Mouse (Mus musculus) small intestine, adult 2 months (tissue): ENCODE results near the gene Mkrn1. TPM values are rescaled to one million over a fixed set of nuclear protein-coding genes. Genes with fewer than 3 reads are reported as not detected.
A peak's percentile ranks its signal among the peaks of the same experiment; 100 is the strongest.

Source experiments
- H3K27ac ChIP-seq: fragments of 200-500 bp; 2 replicates; pipeline ENCODE4 v1.5.1; 2012; ENCODE audit warnings: low read depth, low read length, control low read depth, inconsistent platforms; ENCODE audit not compliant: insufficient read depth
- H3K27me3 ChIP-seq: fragments of 200-500 bp; 2 replicates; pipeline ENCODE4 v1.6.1; 2012; ENCODE audit warnings: mild to moderate bottlenecking, moderate library complexity, low read length, inconsistent platforms; ENCODE audit not compliant: control insufficient read depth, insufficient read depth
- H3K36me3 ChIP-seq: fragments of 200-500 bp; 2 replicates; pipeline ENCODE4 v1.6.1; 2012; ENCODE audit warnings: mild to moderate bottlenecking, low read length, control low read depth, inconsistent platforms; ENCODE audit not compliant: control insufficient read depth, insufficient read depth
- H3K4me1 ChIP-seq: fragments of 200-500 bp; 2 replicates; pipeline ENCODE4 v1.6.1; 2012; ENCODE audit warnings: low read length, inconsistent platforms, mixed read lengths; ENCODE audit not compliant: control insufficient read depth, insufficient read depth, insufficient read length
- H3K4me3 ChIP-seq: fragments of 200-500 bp; 2 replicates; pipeline ENCODE4 v1.5.1; 2012; ENCODE audit warnings: low read depth, mild to moderate bottlenecking, control low read depth, inconsistent platforms, low read length, moderate library complexity
- CTCF ChIP-seq: fragments of 200-500 bp; IDR thresholded peaks from 2 replicates; pipeline ENCODE4 v1.5.1; 2012; ENCODE audit warnings: low read depth, mild to moderate bottlenecking, control low read depth, inconsistent platforms, low read length, moderate library complexity, mixed read lengths; ENCODE audit not compliant: insufficient replicate concordance, insufficient read length; ENCODE audit errors: extremely low read depth
- POLR2A ChIP-seq: fragments of 200-500 bp; IDR thresholded peaks from 2 replicates; pipeline ENCODE4 v1.6.1; 2012; ENCODE audit warnings: low read depth, mild to moderate bottlenecking, control low read depth, inconsistent platforms, low read length, moderate library complexity
- WGBS: fragments of 180-500 bp; shearing (Covaris S2); methylation state at CpG from one replicate; pipeline ENCODE4 v1.1.7; 2018; 5-methylcytosine and 5-hydroxymethylcytosine counted together
- polyA plus RNA-seq: library from polyadenylated mRNA; depleted of rRNA; stranded (reverse); fragments of >200 nt; gene quantifications from 2 replicates; pipeline ENCODE4 v1.2.3, GENCODE M21; 2012

Gene Mkrn1
- polyA plus RNA-seq, 1 experiment, result 124 TPM

DNA sequence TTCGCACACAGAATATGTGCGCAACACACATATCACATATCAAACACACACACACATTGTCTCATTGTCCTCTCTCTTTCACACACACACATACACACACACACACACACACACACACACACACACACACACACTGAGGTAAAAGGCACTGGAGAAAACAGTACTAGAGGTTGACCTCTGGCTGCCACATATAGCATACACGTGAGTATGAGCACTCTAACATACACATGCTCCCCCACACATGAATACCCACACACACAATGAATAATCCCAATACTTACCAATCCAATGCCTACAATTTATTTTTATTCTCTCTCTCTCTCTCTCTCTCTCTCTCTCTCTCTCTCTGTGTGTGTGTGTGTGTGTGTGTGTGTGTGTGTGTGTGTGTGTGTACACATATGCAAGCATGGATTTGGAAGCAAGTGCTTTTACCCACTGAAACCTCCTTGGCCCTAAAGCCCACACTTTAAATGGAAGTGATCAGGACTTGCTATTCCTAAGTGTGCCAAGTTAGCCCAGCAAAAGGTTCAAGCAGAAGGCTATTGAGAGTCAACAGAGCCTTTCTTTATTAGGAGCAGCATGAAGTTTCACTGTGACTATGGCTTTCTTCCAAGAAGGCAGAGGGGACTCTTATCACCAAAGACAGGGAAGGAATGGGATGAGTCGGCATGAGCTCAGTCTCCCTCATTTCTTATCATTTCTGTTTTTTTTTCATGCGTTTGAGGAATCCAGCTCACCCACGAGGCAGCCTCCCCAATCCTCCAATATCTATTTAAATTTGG is 8.9 kb upstream of the Mkrn1 start:
- 57% methylated on average over 6 of the region's 6 CpGs for WGBS
- H3K27me3 ChIP-seq, result no peaks in the 10 kb centered on the region

GRCm38 (mm10) chr6:39427276-39428003 is 7.2 kb upstream of the Mkrn1 start:
- WGBS, result 37% methylated on average over 4 of the region's 4 CpGs
- Histone ChIP-seq H3K36me3 (no peaks in the 10 kb centered on the region), H3K4me3 (no peak overlapping the region), H3K4me1 (peaks cover 18% of the 10 kb centered on the region; the same call in 1 of the 2 replicates), H3K27ac (peak overlapping the region; percentile 72), H3K27me3 (no peaks in the 10 kb centered on the region)
- TF ChIP-seq CTCF (no peak), POLR2A (no peak)

More for the DNA sequence above, 8.9 kb upstream of the Mkrn1 start:
- no peak overlapping the region for H3K4me3 ChIP-seq
- no peaks in the 10 kb centered on the region for H3K36me3 ChIP-seq
- TF ChIP-seq CTCF (no peak), POLR2A (no peak)
- H3K4me1 ChIP-seq, result peaks cover 23% of the 10 kb centered on the region; the same call in 1 of the 2 replicates
- 0 out of 2 replicates have a peak overlapping the region, but pooled peaks have one; percentile 3 for H3K27ac ChIP-seq

- Histone ChIP-seq H3K4me1 (peaks cover 18% of the 10 kb centered on the region; the same call in 1 of the 2 replicates), H3K27ac (peak overlapping the region; percentile 83), H3K4me3 (no peak overlapping the region), H3K36me3 (no peaks in the 10 kb centered on the region), H3K27me3 (no peaks in the 10 kb centered on the region)
- 60% methylated on average over 4 of the region's 4 CpGs for WGBS
- TF ChIP-seq CTCF (no peak), POLR2A (no peak)
These were observed 6.5 kb upstream of the Mkrn1 start for GRCm38 (mm10) chr6:39426725-39427124.

DNA sequence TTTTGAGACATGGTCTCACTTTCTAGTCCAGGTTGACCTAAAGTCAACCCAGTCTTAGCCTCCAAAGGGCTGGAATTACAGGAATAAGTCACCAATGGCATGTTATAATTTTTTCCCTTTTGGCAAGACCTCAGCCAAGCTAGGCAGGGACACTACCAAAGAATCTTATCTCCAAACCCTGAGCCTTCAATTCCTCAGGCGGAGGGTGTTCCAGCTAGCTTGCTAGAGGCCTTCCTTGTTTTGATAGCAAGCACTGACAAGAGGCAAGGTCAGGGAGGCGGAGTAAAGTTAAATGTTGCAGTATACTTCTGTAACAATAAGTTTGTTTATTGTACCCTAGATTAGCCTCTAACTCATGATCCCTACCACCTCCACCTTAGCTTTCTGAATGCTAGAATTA is 4.9 kb upstream of the Mkrn1 start:
- WGBS, result 26% methylated on average over 2 of the region's 2 CpGs

DNA sequence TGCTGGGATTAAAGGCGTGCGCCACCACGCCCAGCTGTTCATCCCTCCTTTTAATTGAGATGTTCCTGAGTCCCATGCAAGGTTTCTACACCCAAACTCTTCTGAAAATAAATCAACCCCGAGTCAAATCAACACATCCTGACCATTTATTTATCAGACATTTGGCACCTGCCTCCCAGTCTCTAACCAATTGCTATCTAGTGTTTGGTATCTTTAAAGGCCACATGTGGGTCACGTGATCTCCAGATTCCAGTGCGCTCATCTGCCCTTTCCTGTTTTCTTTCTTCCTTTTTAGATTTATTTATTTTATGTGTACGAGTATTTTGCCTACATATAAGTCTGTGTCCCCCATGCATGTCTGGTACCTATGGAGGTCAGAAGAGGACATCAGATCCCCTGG is 3.4 kb upstream of the Mkrn1 start:
- Histone ChIP-seq H3K4me3 (no peak overlapping the region), H3K27me3 (no peaks in the 10 kb centered on the region), H3K4me1 (peaks cover 18% of the 10 kb centered on the region; the same call in 1 of the 2 replicates), H3K27ac (no peak overlapping the region), H3K36me3 (no peaks in the 10 kb centered on the region)
- 87% methylated on average over 7 of the region's 7 CpGs for WGBS
- TF ChIP-seq CTCF, result no peak
- TF ChIP-seq POLR2A, result no peak

More for the DNA sequence above, 4.9 kb upstream of the Mkrn1 start:
- no peaks in the 10 kb centered on the region for H3K27me3 ChIP-seq
- peak overlapping the region; percentile 66 for H3K27ac ChIP-seq
- H3K4me3 ChIP-seq, result no peak overlapping the region
- H3K4me1 ChIP-seq, result peaks cover 24% of the 10 kb centered on the region; the same call in 1 of the 2 replicates
- no peak for TF ChIP-seq POLR2A
- TF ChIP-seq CTCF, result no peak
- H3K36me3 ChIP-seq, result no peaks in the 10 kb centered on the region

DNA sequence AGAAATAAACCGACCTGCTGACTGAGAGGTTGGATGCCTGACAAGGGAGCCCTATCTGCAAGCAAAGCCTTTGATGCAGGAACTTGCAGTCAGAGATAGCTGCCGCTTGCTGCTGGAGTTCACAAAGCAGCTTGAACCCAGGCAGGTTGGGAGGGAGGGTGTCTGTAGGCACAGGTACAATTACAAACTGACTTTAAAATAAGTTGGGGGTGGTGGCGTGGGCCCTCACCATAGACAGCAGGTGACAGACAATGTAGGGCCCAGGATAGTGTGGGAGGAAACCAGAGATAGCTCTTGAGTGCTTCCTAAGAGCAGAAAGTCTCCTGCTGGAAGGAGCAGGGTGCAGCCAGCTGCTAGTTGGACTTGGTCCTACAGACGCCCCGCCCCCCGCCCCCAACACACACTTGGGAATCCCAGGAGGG is 2.9 kb upstream of the Mkrn1 start:
- no peaks in the 10 kb centered on the region for H3K27me3 ChIP-seq
- TF ChIP-seq CTCF (no peak), POLR2A (no peak)
- peaks cover 17% of the 10 kb centered on the region; the same call in 1 of the 2 replicates for H3K4me1 ChIP-seq
- no peaks in the 10 kb centered on the region for H3K36me3 ChIP-seq
- WGBS, result 51% methylated on average over 6 of the region's 6 CpGs
- H3K4me3 ChIP-seq, result no peak overlapping the region
- H3K27ac ChIP-seq, result no peak overlapping the region; the same call in 1 of the 2 replicates

- TF ChIP-seq CTCF (no peak), POLR2A (no peak)
- H3K27ac ChIP-seq, result peak overlapping the region; percentile 83; the same call in 1 of the 2 replicates
- no peaks in the 10 kb centered on the region for H3K36me3 ChIP-seq
- WGBS, result 52% methylated on average over 4 of the region's 4 CpGs
- H3K4me3 ChIP-seq, result no peak overlapping the region; the same call in 1 of the 2 replicates
- H3K4me1 ChIP-seq, result peaks cover 9% of the 10 kb centered on the region; the same call in 1 of the 2 replicates
- H3K27me3 ChIP-seq, result no peaks in the 10 kb centered on the region
These were observed 605 bp upstream of the Mkrn1 start for GRCm38 (mm10) chr6:39420867-39421266.
